ENCODE assay signal across 8 mouse cellular contexts in the genomic region with DNA sequence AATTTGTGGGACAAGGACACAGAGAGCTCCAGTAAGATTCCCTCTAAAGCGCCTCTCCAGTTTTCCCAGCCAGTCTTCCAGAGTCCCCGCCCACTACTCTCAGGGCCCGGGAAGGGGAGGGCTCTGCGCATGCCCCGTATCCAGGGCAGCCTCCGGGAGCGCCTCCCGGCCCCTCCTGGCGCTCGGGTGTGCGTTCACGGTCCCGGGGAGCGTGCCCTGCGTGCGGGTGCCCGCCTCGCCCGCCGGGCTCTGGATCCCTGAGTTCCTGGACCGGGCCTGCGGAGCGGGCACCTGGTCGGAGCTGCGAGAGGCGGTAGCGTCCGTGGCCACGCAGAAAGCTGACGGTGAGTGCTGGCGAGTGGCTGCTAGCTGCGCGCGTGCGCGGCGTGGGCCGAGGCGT. TPM values are rescaled to one million over a fixed set of nuclear protein-coding genes. Genes with fewer than 3 reads are reported as not detected.
DNase-seq lines count a peak whose midpoint lies in the region; ATAC-seq and TF ChIP-seq lines count a peak whose summit lies in the region.

A gene (plus strand): TSS at position 155 of the 400 bp plus-strand sequence.

- ATAC-seq in intestine, embryonic 14.5 days (replicated peaks; ENCODE audit: low FRiP score, low TSS enrichment, low read depth): peak; percentile 97
- peak; percentile 73 for ATAC-seq in megakaryocyte, adult 5-6 weeks (ENCODE audit: poor library complexity, severe bottlenecking)

- no peak for TF ChIP-seq CTCF in cortical plate, adult 2 months (IDR thresholded peaks at IDR 0.05; ENCODE audit: extremely low read depth, insufficient read depth, low read length)

- H3K9ac ChIP-seq in intestine, embryonic 14.5 days (ENCODE audit: low read length): peak within 1 kb of the TSS; percentile 86

- peak; percentile 97 to 99 for DNase-seq in adrenal gland, adult (ENCODE audit: inconsistent age in 2 of 2, low spot score in 1 of 2)
- peak; percentile 96 for DNase-seq in gastrocnemius, postnatal 14 days
- peak; percentile 92 for DNase-seq in intestine, embryonic 14.5 days (ENCODE audit: low spot score)
- peak; percentile 86 to 94 for DNase-seq in left cerebral cortex, adult 9 months (ENCODE audit: low spot score in 2 of 2)
- peak; percentile 91 for DNase-seq in right cerebral cortex, postnatal 14 days
- peak; percentile 93 for DNase-seq in urinary bladder, postnatal 4 days (ENCODE audit: low spot score in 2 of 2)

- intact Hi-C loops in gastrocnemius, postnatal 14 days (cut with DNase I; ENCODE audit: low total_unique reads): no loop called here

- H3K27ac ChIP-seq in cortical plate, adult 2 months (ENCODE audit: insufficient read depth, low read length): peak within 1 kb of the TSS; percentile 99
- H3K27ac ChIP-seq in intestine, embryonic 14.5 days (ENCODE audit: low read depth): peak within 1 kb of the TSS; percentile 91

- under 1% methylated on average over 39 of the region's 39 CpGs for WGBS in intestine, embryonic 14.5 days

- H3K9me3 ChIP-seq in intestine, embryonic 14.5 days (ENCODE audit: control insufficient read depth, low read length): no peaks in the 10 kb centered on the region

- peak; percentile 46; the same call in 1 of the 2 replicates for TF ChIP-seq POLR2A in cortical plate, adult 2 months (IDR thresholded peaks at IDR 0.05; ENCODE audit: extremely low read depth, insufficient read depth, low read length)

- H3K4me3 ChIP-seq in cortical plate, adult 2 months (ENCODE audit: insufficient read depth, low read length): peak within 1 kb of the TSS; percentile 97
- H3K4me3 ChIP-seq in intestine, embryonic 14.5 days (ENCODE audit: low read depth, low read length): peak within 1 kb of the TSS; percentile 74

- H3K36me3 ChIP-seq in intestine, embryonic 14.5 days (ENCODE audit: control insufficient read depth, insufficient read depth, low read length): no peaks in the 10 kb centered on the region

- H3K4me2 ChIP-seq in intestine, embryonic 14.5 days (ENCODE audit: low read length): peak within 1 kb of the TSS; percentile 82

- H3K27me3 ChIP-seq in intestine, embryonic 14.5 days (replicated peaks; ENCODE audit: control insufficient read depth, insufficient read depth, low read length): no peaks in the 10 kb centered on the region

- peaks cover 3% of the 10 kb centered on the region; the same call in 1 of the 2 replicates for H3K4me1 ChIP-seq in cortical plate, adult 2 months (ENCODE audit: control insufficient read depth, insufficient read depth, low read length)
- H3K4me1 ChIP-seq in intestine, embryonic 14.5 days (replicated peaks; ENCODE audit: control insufficient read depth, insufficient read depth, low read length): peaks cover 29% of the 10 kb centered on the region

RNA-seq across cellular contexts. Expression of the gene that starts here (rescaled TPM):
- polyA plus RNA-seq in cortical plate, adult 2 months (2012; rRNA removed): 76.4 and 90.4 TPM in 2 replicates
- 10 to 100 TPM; 17.8 to 21.1 TPM for total RNA-seq in gastrocnemius, postnatal 14 days (2021)
- 32.4 and 34.3 TPM in 2 replicates for polyA plus RNA-seq in intestine, embryonic 14.5 days (2014; fragmentation: Nextera tagmentation; extraction: Ambion mirVana)
- 0.91 and 1.9 TPM in 2 replicates for total RNA-seq in megakaryocyte, adult 5-6 weeks (2015)
- total RNA-seq in megakaryocyte, adult 5-6 weeks (2017): 0.49 and 1.0 TPM in 2 replicates

Comparison
In these comparisons a context has a peak if more than half of its experiments do, and no peak if none do; other contexts are left out.
1. Peak in every context shown above with its lines: DNase-seq, ATAC-seq, H3K4me3 ChIP-seq and H3K27ac ChIP-seq.
2. RNA of the gene that starts here (total RNA-seq): 17.8 to 21.1 TPM in gastrocnemius, postnatal 14 days; 0.49 to 1.9 TPM in megakaryocyte, adult 5-6 weeks; every median in the first group is over 4 times any median in the second.